Mouse (Mus musculus): ENCODE measurements around the gene Gjb5.

- no peak for TF ChIP-seq MYOG (IDR thresholded peaks at IDR 0.05; ENCODE audit: control insufficient read depth, extremely low read depth, insufficient read length)
- TF ChIP-seq FOSL1 (IDR thresholded peaks at IDR 0.05; ENCODE audit: insufficient read depth, low read length, poor library complexity, severe bottlenecking), result no peak
- no peak for TF ChIP-seq CEBPB (IDR thresholded peaks at IDR 0.05; ENCODE audit: low read depth)
Measured at GRCm38 (mm10) chr4:127306915-127307314, 51.1 kb downstream of the Gjb5 start.

Data from C2C12 (cell line).